Mouse (Mus musculus) limb, embryonic 15.5 days (tissue): Measurements from ENCODE around the gene Polr1c. TPM values are rescaled to one million over a fixed set of nuclear protein-coding genes. Genes with fewer than 3 reads are reported as not detected.

ENCODE experiments used
- ATAC-seq: fragments of 200-750 bp; cut with Nextera tagmentation; 2 replicates; pipeline ENCODE4 v1.8.0; 2017; ENCODE audit warnings: low read depth, moderate TSS enrichment; ENCODE audit not compliant: insufficient number of reproducible peaks, low FRiP score, low TSS enrichment
- H3K27ac ChIP-seq: fragments of 300-500 bp; sonication (generic); 2 replicates; pipeline ENCODE4 v1.5.1; 2015; ENCODE audit warnings: moderate library complexity, mild to moderate bottlenecking, inconsistent platforms
- H3K27me3 ChIP-seq: fragments of 300-500 bp; sonication (generic); 2 replicates; pipeline ENCODE4 v1.6.1; 2015; ENCODE audit warnings: inconsistent platforms
- H3K36me3 ChIP-seq: fragments of 300-500 bp; sonication (generic); 2 replicates; pipeline ENCODE4 v1.6.1; 2015; ENCODE audit warnings: inconsistent platforms
- H3K4me1 ChIP-seq: fragments of 300-500 bp; sonication (generic); 2 replicates; pipeline ENCODE4 v1.6.1; 2015; ENCODE audit warnings: inconsistent platforms
- H3K4me2 ChIP-seq: fragments of 300-500 bp; sonication (generic); 2 replicates; pipeline ENCODE4 v1.6.1; 2015; ENCODE audit warnings: mild to moderate bottlenecking, inconsistent platforms
- H3K4me3 ChIP-seq: fragments of 300-500 bp; sonication (generic); 2 replicates; pipeline ENCODE4 v1.5.1; 2015; ENCODE audit warnings: mild to moderate bottlenecking, inconsistent platforms
- H3K9ac ChIP-seq: fragments of 300-500 bp; sonication (generic); 2 replicates; pipeline ENCODE4 v1.6.1; 2015; ENCODE audit warnings: inconsistent platforms
- H3K9me3 ChIP-seq: fragments of 300-500 bp; sonication (generic); 2 replicates; pipeline ENCODE4 v1.6.1; 2016; ENCODE audit warnings: inconsistent platforms
- WGBS: fragments of 180-500 bp; shearing (Covaris S2); methylation state at CpG from one replicate; pipeline ENCODE4 v1.1.7; 2015; 5-methylcytosine and 5-hydroxymethylcytosine counted together
- polyA plus RNA-seq: library from polyadenylated mRNA; unstranded; fragments of >200 nt; fragmentation: Nextera tagmentation; extraction: Ambion mirVana; gene quantifications from 2 replicates; pipeline ENCODE4 v1.2.1, GENCODE M21; 2015

The Polr1c gene
- polyA plus RNA-seq, 1 experiment from 2014 or later: 76.5 TPM

- H3K27ac ChIP-seq: no peak overlapping the region
- ATAC-seq: no peak
- no peaks in the 10 kb centered on the region for H3K27me3 ChIP-seq
- peaks cover 88% of the 10 kb centered on the region for H3K36me3 ChIP-seq
- no peak overlapping the region for H3K4me3 ChIP-seq
- no peaks in the 10 kb centered on the region for H3K9me3 ChIP-seq
- WGBS: 85% methylated on average over 5 of the region's 5 CpGs
- H3K4me1 ChIP-seq: peaks cover 13% of the 10 kb centered on the region
- no peak overlapping the region for H3K4me2 ChIP-seq
- H3K9ac ChIP-seq: no peak overlapping the region
Measured at GRCm38 (mm10) chr17:46262201-46262694, 14.4 kb upstream of the Polr1c start.

GRCm38 (mm10) chr17:46259675-46260074 lies 11.8 kb upstream of the Polr1c start:
- H3K27ac ChIP-seq: no peak overlapping the region
- no peak overlapping the region for H3K4me3 ChIP-seq
- peaks cover 9% of the 10 kb centered on the region for H3K27me3 ChIP-seq
- H3K9me3 ChIP-seq: no peaks in the 10 kb centered on the region
- peaks cover 3% of the 10 kb centered on the region for H3K4me1 ChIP-seq
- no peak overlapping the region for H3K9ac ChIP-seq
- WGBS: 88% methylated on average over 17 of the region's 17 CpGs
- peaks cover 84% of the 10 kb centered on the region for H3K36me3 ChIP-seq
- no peak overlapping the region for H3K4me2 ChIP-seq
- ATAC-seq: no peak

- Histone ChIP-seq H3K4me1 (peaks cover 11% of the 10 kb centered on the region), H3K9ac (no peak overlapping the region), H3K27ac (no peak overlapping the region), H3K27me3 (peaks cover 18% of the 10 kb centered on the region), H3K4me2 (no peak overlapping the region), H3K9me3 (no peaks in the 10 kb centered on the region), H3K36me3 (peaks cover 72% of the 10 kb centered on the region), H3K4me3 (no peak overlapping the region)
- WGBS: 89% methylated on average over 30 of the region's 30 CpGs
- ATAC-seq: no peak
Measured at GRCm38 (mm10) chr17:46258279-46259053, 10.6 kb upstream of the Polr1c start.

- H3K36me3 ChIP-seq: peaks cover 63% of the 10 kb centered on the region
- 0 out of 2 replicates have a peak overlapping the region, but pooled peaks have one; percentile 68 for H3K4me3 ChIP-seq
- H3K9ac ChIP-seq: no peak overlapping the region
- peaks cover 18% of the 10 kb centered on the region for H3K27me3 ChIP-seq
- no peak overlapping the region for H3K4me2 ChIP-seq
- H3K27ac ChIP-seq: no peak overlapping the region
- peaks cover 16% of the 10 kb centered on the region for H3K4me1 ChIP-seq
- ATAC-seq: no peak
- H3K9me3 ChIP-seq: no peaks in the 10 kb centered on the region
- 33% methylated on average over 6 of the region's 6 CpGs for WGBS
Measured at GRCm38 (mm10) chr17:46255147-46255546, 7.3 kb upstream of the Polr1c start.

GRCm38 (mm10) chr17:46254106-46254505 lies 6.3 kb upstream of the Polr1c start:
- Histone ChIP-seq H3K4me2 (peak overlapping the region; percentile 100), H3K4me3 (peak overlapping the region; percentile 68), H3K27ac (no peak overlapping the region), H3K36me3 (peaks cover 63% of the 10 kb centered on the region), H3K9ac (peak overlapping the region; percentile 57; the same call in 1 of the 2 replicates), H3K9me3 (no peaks in the 10 kb centered on the region), H3K4me1 (peaks cover 25% of the 10 kb centered on the region), H3K27me3 (peaks cover 18% of the 10 kb centered on the region)
- under 1% methylated on average over 52 of the region's 54 CpGs for WGBS
- no peak; the same call in 1 of the 2 replicates for ATAC-seq

- Histone ChIP-seq H3K27me3 (peaks cover 18% of the 10 kb centered on the region), H3K4me2 (peak within 1 kb of the TSS; percentile 100), H3K9ac (peak within 1 kb of the TSS; percentile 57; the same call in 1 of the 2 replicates), H3K27ac (no peak within 1 kb of the TSS), H3K9me3 (no peaks in the 10 kb centered on the region), H3K4me3 (peak within 1 kb of the TSS; percentile 68), H3K36me3 (peaks cover 58% of the 10 kb centered on the region), H3K4me1 (peaks cover 30% of the 10 kb centered on the region)
- 2% methylated on average over 43 of the region's 48 CpGs for WGBS
- peak; percentile 72; the same call in 1 of the 2 replicates for ATAC-seq
Measured at GRCm38 (mm10) chr17:46253452-46254084, 5.7 kb upstream of the Polr1c start, which contains the start of gene Lrrc73. Gene Lrrc73, plus strand, starts transcription at chr17:46253531.

- WGBS: 48% methylated on average over 14 of the region's 14 CpGs
- no peak overlapping the region for H3K27ac ChIP-seq
- ATAC-seq: no peak
- H3K27me3 ChIP-seq: peaks cover 18% of the 10 kb centered on the region
- H3K36me3 ChIP-seq: peaks cover 51% of the 10 kb centered on the region
- peak overlapping the region; percentile 68; the same call in 1 of the 2 replicates for H3K4me3 ChIP-seq
- H3K4me1 ChIP-seq: peaks cover 30% of the 10 kb centered on the region
- H3K9me3 ChIP-seq: no peaks in the 10 kb centered on the region
- H3K4me2 ChIP-seq: peak overlapping the region; percentile 100
- no peak overlapping the region for H3K9ac ChIP-seq
Measured at GRCm38 (mm10) chr17:46252571-46253451, 5.0 kb upstream of the Polr1c start.

- 80% methylated on average over 7 of the region's 7 CpGs for WGBS
- H3K9ac ChIP-seq: no peak overlapping the region
- H3K4me1 ChIP-seq: peaks cover 38% of the 10 kb centered on the region
Measured at GRCm38 (mm10) chr17:46251174-46251573, 3.3 kb upstream of the Polr1c start.

GRCm38 (mm10) chr17:46248189-46248522 lies 302 bp upstream of the Polr1c start:
- Histone ChIP-seq H3K9ac (peak overlapping the region; percentile 98), H3K9me3 (no peaks in the 10 kb centered on the region), H3K4me3 (peak overlapping the region; percentile 91), H3K27me3 (no peaks in the 10 kb centered on the region), H3K4me2 (peak overlapping the region; percentile 77), H3K36me3 (peaks cover 68% of the 10 kb centered on the region), H3K27ac (peak overlapping the region; percentile 83), H3K4me1 (peaks cover 24% of the 10 kb centered on the region)
- WGBS: under 1% methylated on average over 37 of the region's 37 CpGs
- ATAC-seq: peak; percentile 30

More at GRCm38 (mm10) chr17:46251174-46251573, 3.3 kb upstream of the Polr1c start:
- no peak for ATAC-seq
- no peak overlapping the region for H3K4me2 ChIP-seq
- no peak overlapping the region for H3K27ac ChIP-seq
- no peaks in the 10 kb centered on the region for H3K9me3 ChIP-seq
- H3K36me3 ChIP-seq: peaks cover 38% of the 10 kb centered on the region
- H3K4me3 ChIP-seq: no peak overlapping the region
- peaks cover 18% of the 10 kb centered on the region for H3K27me3 ChIP-seq

- 74% methylated on average over 10 of the region's 10 CpGs for WGBS
- Histone ChIP-seq H3K4me1 (peaks cover 18% of the 10 kb centered on the region), H3K9me3 (no peaks in the 10 kb centered on the region), H3K36me3 (peaks cover 72% of the 10 kb centered on the region), H3K27ac (no peak overlapping the region), H3K4me2 (no peak overlapping the region), H3K9ac (no peak overlapping the region), H3K4me3 (no peak overlapping the region), H3K27me3 (no peaks in the 10 kb centered on the region)
- ATAC-seq: no peak
Measured at GRCm38 (mm10) chr17:46244579-46244978, 3.3 kb downstream of the Polr1c start.

GRCm38 (mm10) chr17:46243624-46244023 lies 4.2 kb downstream of the Polr1c start:
- no peak overlapping the region for H3K9ac ChIP-seq
- H3K27ac ChIP-seq: no peak overlapping the region
- ATAC-seq: no peak
- peaks cover 9% of the 10 kb centered on the region for H3K4me1 ChIP-seq
- H3K4me2 ChIP-seq: no peak overlapping the region
- H3K4me3 ChIP-seq: no peak overlapping the region
- H3K9me3 ChIP-seq: no peaks in the 10 kb centered on the region
- no peaks in the 10 kb centered on the region for H3K27me3 ChIP-seq
- WGBS: 78% methylated on average over 2 of the region's 2 CpGs
- peaks cover 76% of the 10 kb centered on the region for H3K36me3 ChIP-seq
